Mouse (Mus musculus) liver, embryonic 14.5 days (tissue): Measurements from ENCODE around the gene Rmi2. TPM values are rescaled to one million over a fixed set of nuclear protein-coding genes. Genes with fewer than 3 reads are reported as not detected.
A peak's percentile ranks its signal among the peaks of the same experiment; 100 is the strongest.

ENCODE experiments used
- ATAC-seq: fragments of 200-750 bp; cut with Nextera tagmentation; 2 replicates; pipeline ENCODE4 v1.8.0; 2017; ENCODE audit warnings: moderate number of reproducible peaks, mild to moderate bottlenecking, moderate library complexity; ENCODE audit not compliant: insufficient read depth
- DNase-seq, 3 experiments: peaks; one replicate each; pipeline ENCODE4 v3.0.0-alpha.2; 2012 to 2013; ENCODE audit warnings: low read depth in 3 of 3, low spot score in 3 of 3
- H3K27ac ChIP-seq: fragments of 300-500 bp; sonication (generic); 2 replicates; pipeline ENCODE4 v1.5.1; 2014; ENCODE audit warnings: moderate library complexity, mild to moderate bottlenecking, control low read depth, inconsistent platforms
- H3K27me3 ChIP-seq: fragments of 300-500 bp; sonication (generic); 2 replicates; pipeline ENCODE4 v1.6.1; 2014; ENCODE audit warnings: mild to moderate bottlenecking, low read length, moderate library complexity; ENCODE audit not compliant: control insufficient read depth, insufficient read depth
- H3K36me3 ChIP-seq: fragments of 300-500 bp; sonication (generic); replicated peaks from 2 replicates; pipeline ENCODE4 v1.6.1; 2014; ENCODE audit warnings: low read depth; ENCODE audit not compliant: control insufficient read depth, insufficient read depth
- H3K4me1 ChIP-seq, 2 experiments: fragments of 200-500 bp in 1 of 2; fragments of 300-500 bp in 1 of 2; sonication (generic) in 1 of 2; replicated peaks; 2 replicates each; pipeline ENCODE4 v1.6.1; 2012 to 2014; ENCODE audit warnings: antibody characterized with exemption in 1 of 2, inconsistent platforms in 1 of 2, low read length in 1 of 2; ENCODE audit not compliant: control insufficient read depth in 2 of 2, insufficient read depth in 2 of 2
- H3K4me2 ChIP-seq: fragments of 300-500 bp; sonication (generic); 2 replicates; pipeline ENCODE4 v1.6.1; 2014; ENCODE audit warnings: low read depth, mild to moderate bottlenecking, control low read depth, moderate library complexity
- H3K4me3 ChIP-seq, 2 experiments: fragments of 200-500 bp in 1 of 2; fragments of 300-500 bp in 1 of 2; sonication (generic) in 1 of 2; 2 replicates each; pipeline ENCODE4 v1.5.1; 2012 to 2014; ENCODE audit warnings: low read depth in 2 of 2, low read length in 2 of 2, mild to moderate bottlenecking in 2 of 2, control low read depth in 1 of 2, inconsistent platforms in 1 of 2, moderate library complexity in 1 of 2; ENCODE audit not compliant: insufficient read depth in 1 of 2
- H3K9ac ChIP-seq: fragments of 300-500 bp; sonication (generic); replicated peaks from 2 replicates; pipeline ENCODE4 v1.6.1; 2014; ENCODE audit warnings: mild to moderate bottlenecking, control low read depth, moderate library complexity
- H3K9me3 ChIP-seq: fragments of 300-500 bp; sonication (generic); 2 replicates; pipeline ENCODE4 v1.6.1; 2016; ENCODE audit warnings: low read length, mixed read lengths; ENCODE audit not compliant: control insufficient read depth
- CTCF ChIP-seq: IDR thresholded peaks from 2 replicates; pipeline ENCODE4 v1.5.1; 2016; ENCODE audit warnings: antibody characterized with exemption, low read depth, control low read depth
- EP300 ChIP-seq: IDR thresholded peaks from 2 replicates; pipeline ENCODE4 v1.6.1; 2016; ENCODE audit warnings: antibody characterized with exemption, low read depth
- WGBS: fragments of 180-500 bp; shearing (Covaris S2); extraction: QIAGEN DNeasy Blood & Tissue Kit; methylation state at CpG from one replicate; pipeline ENCODE4 v1.1.7; 2014; ENCODE audit not compliant: insufficient replicate concordance; 5-methylcytosine and 5-hydroxymethylcytosine counted together
- polyA plus RNA-seq, 2 experiments: library from polyadenylated mRNA; depleted of rRNA in 1 of 2; stranded (reverse) in 1 of 2; unstranded in 1 of 2; fragments of >200 nt; fragmentation: Nextera tagmentation in 1 of 2; extraction: Ambion mirVana in 1 of 2; gene quantifications; 2 replicates each; pipeline versions ENCODE4 v1.2.1 to v1.2.3; 2012 to 2014

The Rmi2 gene
- polyA plus RNA-seq, 2 experiments, result 1.3 to 2.9 TPM

DNA sequence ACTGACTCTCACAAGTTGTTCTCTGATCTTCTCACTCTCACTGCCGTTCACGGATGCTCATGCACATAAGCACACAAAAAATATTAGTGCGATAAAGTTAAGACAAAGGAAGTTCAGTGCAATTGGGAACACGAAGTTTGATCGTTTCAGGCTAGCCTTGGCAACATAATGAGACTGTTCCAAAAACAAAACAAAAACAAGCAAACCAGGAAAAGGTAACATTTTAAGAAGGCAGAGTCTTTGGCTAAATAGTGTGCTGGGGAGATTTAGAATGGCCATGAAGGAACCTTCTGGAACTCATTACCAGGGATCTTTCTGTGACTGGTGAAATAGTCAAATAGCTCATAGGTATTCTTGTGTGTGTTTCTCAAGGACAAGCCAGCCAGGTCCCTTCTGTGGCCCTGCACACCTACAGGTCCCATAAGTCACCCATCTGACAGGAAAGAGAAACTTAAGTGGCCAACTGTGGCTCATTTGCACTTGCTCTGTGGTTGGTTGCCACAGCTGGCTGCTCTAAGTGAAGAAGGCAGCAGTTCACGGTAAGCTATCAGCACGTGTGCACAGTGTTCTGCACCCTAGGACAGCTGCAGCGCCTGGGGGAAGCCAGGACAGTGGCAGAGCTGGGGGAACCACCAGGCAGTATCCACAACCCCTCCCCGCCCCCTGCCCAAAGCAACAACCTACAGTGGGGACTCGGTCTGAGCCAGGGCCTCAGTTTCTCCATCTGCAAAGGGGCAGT lies 28.9 kb upstream of the Rmi2 start, which contains the start of gene Prm1:
Gene Prm1 (minus strand): TSS at position 51 of the 739 bp plus-strand sequence.
- ATAC-seq (no peak), DNase-seq (no peak)
- H3K4me2 ChIP-seq, result no peak within 1 kb of the TSS
- no peaks in the 10 kb centered on the region for H3K4me1 ChIP-seq
- no peaks in the 10 kb centered on the region for H3K27me3 ChIP-seq
- no peak within 1 kb of the TSS for H3K9ac ChIP-seq
- H3K36me3 ChIP-seq, result no peaks in the 10 kb centered on the region
- 54% methylated on average over 10 of the region's 10 CpGs for WGBS
- H3K9me3 ChIP-seq, result no peaks in the 10 kb centered on the region
- H3K4me3 ChIP-seq, result no peak within 1 kb of the TSS
- H3K27ac ChIP-seq, result no peak within 1 kb of the TSS
- no peak for TF ChIP-seq EP300
- no peak for TF ChIP-seq CTCF

DNA sequence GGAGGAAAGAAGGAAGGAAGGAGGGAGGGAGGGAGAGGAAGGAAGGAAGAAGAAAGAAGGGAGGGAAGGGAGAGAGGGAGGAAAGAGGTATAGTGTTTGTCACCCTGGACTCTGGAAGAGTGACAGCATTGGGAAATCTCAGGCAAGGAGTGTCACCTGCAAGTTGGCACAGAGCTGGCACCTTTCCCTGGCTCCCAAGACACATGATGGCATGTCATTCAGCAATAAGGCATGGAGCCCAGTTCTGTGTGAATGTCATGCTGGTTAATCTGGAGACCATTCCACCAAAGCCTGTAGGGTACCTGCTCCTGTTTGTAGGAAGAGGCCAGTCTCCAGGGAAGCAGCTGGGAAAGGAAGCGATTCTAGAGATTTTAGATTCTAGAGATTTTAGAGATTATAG lies 24.5 kb upstream of the Rmi2 start:
- DNase-seq, result no peak
- WGBS, result 54% methylated on average over 1 of the region's 1 CpGs
- no peaks in the 10 kb centered on the region for H3K36me3 ChIP-seq
- peaks cover 0 to 7% of the 10 kb centered on the region in 2 experiments; a peak in 2 of 4 replicates for H3K4me1 ChIP-seq
- no peak overlapping the region for H3K27ac ChIP-seq
- ATAC-seq, result no peak
- H3K27me3 ChIP-seq, result no peaks in the 10 kb centered on the region
- no peak overlapping the region for H3K9ac ChIP-seq
- H3K4me3 ChIP-seq, result no peak overlapping the region
- no peaks in the 10 kb centered on the region for H3K9me3 ChIP-seq
- TF ChIP-seq CTCF (no peak), EP300 (no peak)
- H3K4me2 ChIP-seq, result no peak overlapping the region

DNA sequence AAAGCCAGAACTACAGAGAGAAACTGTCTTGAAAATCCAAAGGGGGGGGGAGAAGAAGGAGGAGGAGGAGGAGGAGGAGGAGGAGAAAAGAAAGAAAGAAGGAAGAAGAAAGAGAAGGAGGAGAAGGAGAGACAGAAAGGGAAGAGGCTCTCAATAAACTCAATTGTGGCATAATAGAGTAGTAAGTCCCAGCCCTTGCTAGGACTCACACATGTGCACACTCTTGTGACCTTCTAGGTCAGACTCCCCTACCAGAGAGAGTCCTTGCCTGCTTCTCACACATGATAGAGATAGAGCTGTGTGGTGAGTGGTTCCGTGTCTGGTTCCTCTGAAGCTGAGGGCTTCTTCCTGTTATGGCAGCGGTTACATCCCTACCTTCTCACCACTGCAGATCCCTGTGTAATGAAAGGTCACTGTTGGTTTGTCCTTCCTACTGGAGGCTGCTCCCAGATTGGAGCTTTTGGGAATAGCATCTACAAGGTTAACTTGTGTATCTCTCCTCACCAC lies 21.9 kb upstream of the Rmi2 start, which contains the start of gene Gm11172:
Gene Gm11172 (plus strand): TSS at position 51 of the 507 bp plus-strand sequence.
- Histone ChIP-seq H3K9ac (no peak within 1 kb of the TSS), H3K27me3 (no peaks in the 10 kb centered on the region), H3K4me2 (no peak within 1 kb of the TSS), H3K4me3 (no peak within 1 kb of the TSS), H3K27ac (no peak within 1 kb of the TSS), H3K9me3 (no peaks in the 10 kb centered on the region), H3K4me1 (peaks cover 0 to 7% of the 10 kb centered on the region in 2 experiments; a peak in 2 of 4 replicates), H3K36me3 (no peaks in the 10 kb centered on the region)
- WGBS, result 35% methylated on average over 2 of the region's 2 CpGs
- DNase-seq, result no peak
- TF ChIP-seq EP300 (no peak), CTCF (no peak)
- no peak for ATAC-seq

DNA sequence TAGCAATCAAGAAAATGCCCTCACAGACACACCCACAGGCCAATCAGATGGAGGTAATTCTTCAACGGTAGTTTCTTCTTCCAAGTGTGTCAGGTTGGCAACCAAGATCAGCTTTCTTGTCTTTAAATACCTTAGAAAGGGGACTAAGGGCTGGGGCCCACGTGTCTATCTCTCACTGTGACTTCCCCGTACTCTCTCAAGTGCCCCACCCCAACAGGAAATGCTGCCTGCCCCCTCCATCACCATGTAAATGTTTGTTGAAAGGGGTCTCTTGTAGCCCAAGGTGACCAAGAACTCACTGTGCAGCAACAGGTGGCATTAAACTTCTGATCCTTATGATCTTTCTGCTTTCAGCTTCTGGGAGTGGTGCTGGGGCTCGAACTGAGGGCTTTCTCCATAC lies 21.1 kb upstream of the Rmi2 start:
- DNase-seq (no peak), ATAC-seq (no peak)
- no peak overlapping the region for H3K4me3 ChIP-seq
- 43% methylated on average over 4 of the region's 4 CpGs for WGBS
- H3K36me3 ChIP-seq, result no peaks in the 10 kb centered on the region
- H3K4me1 ChIP-seq, result peaks cover 0 to 7% of the 10 kb centered on the region in 2 experiments; a peak in 2 of 4 replicates
- H3K27me3 ChIP-seq, result no peaks in the 10 kb centered on the region
- H3K9ac ChIP-seq, result no peak overlapping the region
- H3K4me2 ChIP-seq, result no peak overlapping the region
- no peaks in the 10 kb centered on the region for H3K9me3 ChIP-seq
- H3K27ac ChIP-seq, result no peak overlapping the region
- no peak for TF ChIP-seq CTCF
- TF ChIP-seq EP300, result no peak

DNA sequence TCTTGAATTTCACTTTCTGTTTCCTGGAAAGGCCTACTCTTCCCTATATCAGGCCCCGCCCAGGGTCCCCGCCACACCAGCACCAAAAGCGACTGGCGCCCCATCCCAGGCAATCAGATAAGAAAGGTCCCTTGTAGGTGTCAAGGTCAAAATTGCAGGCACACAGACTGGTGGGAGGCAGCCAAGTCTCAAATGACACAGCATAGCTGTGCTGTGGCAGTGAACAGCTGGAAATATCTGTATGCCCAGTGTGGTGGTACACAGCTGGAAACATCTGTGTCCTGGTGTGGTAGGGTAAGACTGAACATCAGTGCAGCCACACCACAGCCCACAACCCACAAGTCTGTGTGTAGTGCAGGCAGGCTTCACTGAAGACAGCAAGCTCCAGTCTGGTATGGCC lies 20.0 kb upstream of the Rmi2 start:
- Histone ChIP-seq H3K4me2 (no peak overlapping the region), H3K9ac (no peak overlapping the region), H3K27me3 (no peaks in the 10 kb centered on the region), H3K27ac (no peak overlapping the region), H3K4me3 (no peak overlapping the region), H3K4me1 (peaks cover 0 to 7% of the 10 kb centered on the region in 2 experiments; a peak in 2 of 4 replicates), H3K36me3 (no peaks in the 10 kb centered on the region), H3K9me3 (no peaks in the 10 kb centered on the region)
- WGBS, result 8% methylated on average over 4 of the region's 4 CpGs
- DNase-seq (peak in 1 of 3 experiments; percentile 11), ATAC-seq (no peak)
- TF ChIP-seq CTCF (no peak), EP300 (no peak)
